Mouse (Mus musculus): ENCODE measurements around the gene Vwf.

Vwf gene

DNA sequence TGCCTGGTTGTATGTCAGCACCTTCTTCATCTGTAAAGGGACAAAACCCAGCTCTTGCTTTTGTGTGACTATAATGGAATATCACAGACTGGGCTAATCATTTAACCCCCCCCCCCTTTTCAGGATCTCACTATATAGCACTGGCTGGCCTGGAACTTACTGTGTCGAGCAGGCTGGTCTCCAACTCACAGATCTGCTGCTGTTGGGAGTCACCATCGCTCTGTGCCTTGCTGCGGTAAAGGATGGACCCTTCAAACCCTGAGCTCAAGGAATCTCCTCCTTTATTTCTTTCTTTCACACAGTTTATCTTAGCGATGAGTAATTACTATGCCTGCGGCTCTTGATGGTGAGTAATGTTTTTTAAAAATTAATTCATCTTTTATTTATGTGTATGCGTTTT, at the start of gene Vwf:
Gene Vwf (plus strand): TSS at position 301 of the 400 bp plus-strand sequence.
- no peak for DNase-seq (ENCODE audit: extremely low spot score, low spot score)

DNA sequence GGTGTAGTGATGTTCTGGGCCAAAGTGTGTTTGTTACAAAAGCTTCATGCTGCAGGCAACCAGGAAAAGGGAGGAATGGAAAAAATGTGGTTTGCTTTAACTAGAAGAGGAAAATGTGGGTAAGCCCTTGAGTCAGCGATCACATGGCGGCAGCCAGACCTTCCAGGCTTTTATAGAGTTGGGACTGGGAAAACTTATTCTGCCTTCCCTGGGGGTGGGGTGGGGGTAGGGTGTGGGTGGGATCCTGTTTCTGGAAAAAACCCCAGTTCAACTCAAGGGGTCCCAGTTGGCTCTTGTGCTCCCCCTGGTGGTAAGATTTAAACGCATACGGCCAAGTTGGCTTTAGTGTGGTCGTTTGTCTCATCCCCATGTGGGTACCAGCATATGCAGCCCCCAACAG, 48.5 kb upstream of the Vwf start:
- DNase-seq (ENCODE audit: extremely low spot score, low spot score), result peak; percentile 53

GRCm38 (mm10) chr6:125503186-125503802, 43.3 kb upstream of the Vwf start:
- DNase-seq (ENCODE audit: extremely low spot score, low spot score), result no peak

- DNase-seq (ENCODE audit: extremely low spot score, low spot score), result no peak
These were observed 41.8 kb upstream of the Vwf start for GRCm38 (mm10) chr6:125504622-125505355.

- no peak for DNase-seq (ENCODE audit: extremely low spot score, low spot score)
These were observed 40.1 kb upstream of the Vwf start for GRCm38 (mm10) chr6:125506427-125506826.

- DNase-seq (ENCODE audit: extremely low spot score, low spot score), result no peak
These were observed 36.8 kb upstream of the Vwf start for GRCm38 (mm10) chr6:125509783-125510182.

DNA sequence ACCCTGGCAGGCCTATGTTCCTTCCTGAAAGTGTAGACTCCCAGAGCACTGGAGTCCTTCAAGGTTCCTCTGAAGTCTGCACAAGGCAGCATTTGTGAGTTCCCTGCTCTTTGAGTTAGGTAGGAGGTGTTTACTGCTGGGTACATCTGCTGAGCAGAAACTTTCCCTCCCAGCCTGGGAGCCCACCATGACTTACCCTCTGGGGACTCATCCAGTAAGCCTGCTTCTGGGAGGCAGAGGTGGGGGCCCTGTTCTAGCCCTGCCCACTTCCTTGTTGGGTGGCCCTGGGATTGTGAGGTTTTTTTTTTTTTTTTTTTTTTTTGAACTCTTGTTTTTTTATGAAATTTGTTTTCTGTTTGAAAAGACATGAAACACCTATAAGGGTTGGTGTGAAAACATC, 35.9 kb upstream of the Vwf start:
- no peak for DNase-seq (ENCODE audit: extremely low spot score, low spot score)

- DNase-seq (ENCODE audit: extremely low spot score, low spot score), result no peak
These were observed 35.4 kb upstream of the Vwf start for GRCm38 (mm10) chr6:125511196-125511595.

GRCm38 (mm10) chr6:125512950-125513596, 33.5 kb upstream of the Vwf start:
- DNase-seq (ENCODE audit: extremely low spot score, low spot score), result no peak

DNA sequence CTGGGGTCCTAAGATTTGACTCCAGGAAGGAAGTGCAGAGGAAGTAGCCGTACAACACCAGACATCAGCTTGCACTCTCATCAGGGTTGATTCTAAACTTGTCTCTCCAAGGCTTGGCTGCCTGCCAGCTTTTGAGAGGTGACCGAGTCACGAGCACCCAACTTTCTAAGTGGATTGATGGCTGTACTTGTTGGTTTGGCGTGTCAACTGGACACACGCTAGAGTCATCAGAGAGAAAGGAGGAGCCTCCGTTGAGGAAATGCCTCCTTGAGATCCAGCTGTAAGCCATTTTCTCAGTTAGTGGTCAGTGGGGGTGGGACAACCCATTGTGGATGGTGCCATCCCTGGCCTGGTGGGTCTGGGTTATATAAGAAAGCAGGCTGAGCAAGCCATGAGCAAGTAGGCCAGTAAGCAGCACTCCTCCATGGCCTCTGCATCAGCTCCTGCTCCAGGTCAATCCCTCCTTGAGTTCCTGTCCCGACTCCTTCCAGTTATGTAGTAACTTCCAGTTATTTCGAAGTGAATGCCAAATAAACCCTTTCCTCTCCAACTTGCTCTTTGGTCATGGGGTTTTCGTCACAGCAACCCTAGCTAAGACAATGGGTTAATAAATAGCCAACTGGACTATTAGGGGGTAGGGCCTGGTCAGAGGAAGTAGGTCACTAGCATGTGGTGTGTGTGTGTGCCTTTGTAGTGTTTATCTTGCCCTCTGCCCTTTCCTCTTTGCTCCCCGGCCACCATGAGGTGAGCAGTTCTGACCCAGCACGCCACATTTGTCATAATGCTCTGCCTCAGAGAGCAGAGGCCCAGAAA, 30.9 kb upstream of the Vwf start:
- DNase-seq (ENCODE audit: extremely low spot score, low spot score), result no peak

DNA sequence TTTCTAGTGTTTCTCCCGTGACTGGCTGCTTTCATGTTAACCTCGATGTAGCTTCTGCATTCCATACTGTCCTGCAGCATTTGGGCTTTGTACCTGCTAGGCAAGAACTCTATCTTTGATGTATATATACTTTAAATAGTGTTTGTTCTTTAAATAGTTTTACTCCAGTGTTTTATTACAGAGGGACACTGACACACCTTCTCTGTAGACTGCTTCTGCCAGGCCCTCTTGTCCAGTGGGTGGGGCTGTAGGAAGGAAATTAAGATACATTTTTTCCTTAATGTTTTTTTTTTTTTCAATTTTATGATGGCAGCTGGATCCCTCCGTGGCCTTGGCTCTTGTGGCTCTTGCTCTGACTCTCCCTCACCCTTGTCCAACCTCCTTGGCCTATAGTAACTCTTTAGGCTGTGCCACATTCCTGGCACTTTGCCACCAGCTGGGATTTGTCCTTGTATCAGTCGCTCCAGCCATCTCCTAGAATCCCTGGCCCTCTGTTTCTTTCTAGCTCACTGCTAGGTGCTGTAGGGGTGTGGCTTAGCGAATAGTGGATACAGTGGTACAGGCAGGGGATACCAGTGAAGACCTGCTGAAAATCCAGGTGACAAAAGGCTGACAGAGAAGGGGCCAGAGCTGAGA, 24.9 kb upstream of the Vwf start:
- DNase-seq (ENCODE audit: extremely low spot score, low spot score), result no peak

- no peak for DNase-seq (ENCODE audit: extremely low spot score, low spot score)
These were observed 22.5 kb upstream of the Vwf start for GRCm38 (mm10) chr6:125524027-125524426.

GRCm38 (mm10) chr6:125526066-125526465, 20.5 kb upstream of the Vwf start:
- DNase-seq (ENCODE audit: extremely low spot score, low spot score), result no peak

DNA sequence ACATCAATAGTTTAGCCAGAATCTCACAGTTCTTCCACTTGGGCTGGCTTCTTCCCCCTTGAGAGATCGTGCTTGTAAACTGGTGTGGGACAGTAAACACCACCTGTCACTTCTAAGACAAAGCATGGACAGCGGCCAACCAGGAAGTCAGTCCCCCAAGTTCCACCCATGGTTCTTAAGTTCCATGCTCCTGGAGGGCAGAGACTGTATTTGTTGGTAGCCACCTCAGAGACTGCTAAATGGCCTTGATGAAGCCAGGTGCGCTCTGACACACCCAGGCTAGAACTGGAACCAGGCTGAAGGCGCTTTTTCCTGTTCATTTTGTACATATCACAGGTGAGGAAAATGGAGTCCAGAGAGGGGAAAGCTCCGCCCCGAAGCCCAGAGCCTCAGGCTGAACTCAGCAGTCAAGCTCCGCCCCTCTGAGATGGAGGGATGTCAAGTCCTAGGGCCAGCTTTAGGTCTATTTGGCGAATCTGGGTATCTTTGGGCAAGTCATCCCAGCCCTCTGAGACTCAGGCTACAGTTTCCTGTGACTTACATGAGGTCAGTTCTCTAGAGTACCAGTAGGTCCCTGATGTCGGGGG, 17.9 kb upstream of the Vwf start:
- no peak for DNase-seq (ENCODE audit: extremely low spot score, low spot score)

DNA sequence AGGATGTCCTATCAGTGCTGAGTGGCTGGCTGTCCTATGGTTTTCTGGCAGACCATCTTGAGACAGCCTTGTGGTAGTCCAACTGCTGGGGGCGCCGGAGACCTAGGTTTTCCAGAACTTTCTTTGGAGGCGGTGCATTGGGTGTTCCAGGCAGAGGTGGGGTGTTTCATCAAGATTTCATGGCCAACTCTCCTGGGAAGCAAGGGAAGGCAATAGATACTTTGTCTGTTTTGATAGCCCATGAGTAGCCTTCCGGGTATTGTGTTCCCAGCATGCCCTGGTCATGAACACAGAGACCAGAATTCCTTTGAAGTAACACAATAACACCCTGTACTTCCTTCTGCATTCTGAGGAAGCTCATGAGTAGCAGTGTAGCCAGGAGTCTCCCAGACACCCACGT, 17.1 kb upstream of the Vwf start:
- no peak for DNase-seq (ENCODE audit: extremely low spot score, low spot score)

DNA sequence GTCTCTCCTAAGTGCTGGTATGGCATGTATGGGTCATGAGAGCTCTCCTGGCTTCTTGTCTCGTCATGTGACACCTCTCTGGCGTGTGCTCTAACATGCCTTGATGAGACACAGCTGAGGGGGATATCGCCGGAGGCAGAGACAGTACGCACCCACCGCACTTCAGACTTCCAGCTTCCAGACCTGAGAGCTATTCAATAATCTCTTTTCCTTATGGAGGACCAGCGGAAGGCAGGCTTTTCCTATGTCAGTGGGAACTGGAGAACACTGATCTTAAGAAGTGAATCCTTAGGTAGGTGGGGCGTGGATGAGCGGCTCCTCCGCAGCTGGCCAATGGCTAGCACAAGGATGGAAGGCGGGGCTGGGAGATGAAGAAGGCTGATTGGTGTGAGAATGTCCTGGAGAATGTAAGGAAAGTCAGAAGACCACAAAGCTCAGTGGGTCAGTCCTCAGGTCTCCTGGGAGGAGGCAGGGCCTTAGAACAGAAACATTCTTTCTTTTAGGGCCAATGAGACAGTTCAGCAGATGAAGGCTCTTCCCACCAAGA, 13.4 kb upstream of the Vwf start:
- no peak for DNase-seq (ENCODE audit: extremely low spot score, low spot score)

- DNase-seq (ENCODE audit: extremely low spot score, low spot score), result no peak
These were observed 11.6 kb upstream of the Vwf start for GRCm38 (mm10) chr6:125534990-125535389.

DNA sequence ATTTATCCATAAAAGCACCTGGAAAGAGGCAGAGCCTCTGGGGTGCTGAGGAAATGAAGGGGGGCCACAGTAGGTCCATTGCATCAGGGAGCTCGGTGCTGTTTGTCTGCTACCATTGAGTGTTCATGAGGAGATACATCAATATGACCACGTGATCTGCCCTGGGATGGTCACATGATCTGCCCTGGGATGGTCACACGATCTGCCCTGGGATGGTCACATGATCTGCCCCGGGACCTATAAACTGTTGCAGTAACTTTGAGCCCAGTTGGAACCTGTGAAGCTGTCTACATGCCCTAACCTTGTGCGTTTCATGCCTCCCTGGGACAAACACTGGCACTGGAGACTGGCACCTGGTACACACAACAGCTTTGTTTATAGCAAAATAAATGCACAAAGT, 8.1 kb upstream of the Vwf start:
- no peak for DNase-seq (ENCODE audit: extremely low spot score, low spot score)

- DNase-seq (ENCODE audit: extremely low spot score, low spot score), result no peak
These were observed 7.2 kb upstream of the Vwf start for GRCm38 (mm10) chr6:125539423-125539822.

DNA sequence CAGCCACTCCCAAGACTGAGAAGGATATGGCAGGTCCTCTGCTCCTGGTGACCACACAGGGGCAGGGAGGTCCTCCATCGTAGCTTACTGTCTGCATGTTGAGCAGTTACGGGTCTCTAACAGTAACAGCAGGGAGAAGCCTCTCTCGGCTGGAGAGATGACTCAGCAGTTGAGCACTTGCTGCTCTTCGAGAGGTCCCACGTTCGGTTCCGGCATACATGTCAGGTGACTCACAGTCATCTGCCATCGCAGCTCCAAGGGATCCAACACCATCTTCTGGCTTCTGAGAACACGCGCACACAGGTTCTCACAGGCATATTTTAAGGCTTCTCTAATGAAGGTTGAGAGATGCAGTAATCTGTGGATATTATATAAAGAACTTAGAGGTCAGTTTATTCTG, 6.4 kb upstream of the Vwf start:
- no peak for DNase-seq (ENCODE audit: extremely low spot score, low spot score)

GRCm38 (mm10) chr6:125540826-125541225, 5.7 kb upstream of the Vwf start:
- no peak for DNase-seq (ENCODE audit: extremely low spot score, low spot score)
